Mouse (Mus musculus) embryo, embryonic 10 days (tissue): ENCODE measurements at regions not wholly inside any gene's neighbourhood (a gene's known extent, or its start where the extent isn't known, plus 50 kb on each side); places are given as distances from the start of the nearest gene placed in this dataset.

Experiments
- DNase-seq: peaks from one replicate; pipeline ENCODE4 v3.0.0-alpha.2; 2015; ENCODE audit warnings: low spot score

DNA sequence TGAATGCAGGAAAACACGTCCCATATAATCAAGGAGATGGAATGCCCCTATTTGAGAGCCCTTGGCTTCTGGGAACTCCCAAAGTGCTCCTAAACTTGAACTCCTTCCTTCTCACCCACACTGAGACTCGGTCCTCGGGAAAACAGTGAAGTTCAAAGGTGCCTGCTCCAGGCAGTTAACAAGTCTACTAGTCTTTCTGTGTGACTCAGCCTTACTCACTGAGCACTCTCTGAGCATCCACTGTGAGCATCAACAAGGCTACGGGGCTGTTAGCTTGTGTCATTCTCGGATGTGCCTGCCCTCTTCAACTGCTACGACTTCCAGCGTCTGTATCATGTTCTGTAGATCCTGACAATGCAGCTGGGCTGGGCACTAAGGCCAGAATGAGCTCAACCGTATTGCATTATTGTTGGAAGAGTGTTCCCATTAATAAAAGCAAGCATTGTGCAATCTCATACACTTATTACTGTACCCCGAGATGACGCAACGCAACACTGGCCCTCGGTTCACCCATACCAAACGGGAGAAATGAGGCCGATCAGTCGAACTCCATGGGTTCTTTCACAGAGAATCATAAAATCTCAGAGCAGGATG is 96.1 kb upstream of the Egr2 start:
- DNase-seq, result no peak

DNA sequence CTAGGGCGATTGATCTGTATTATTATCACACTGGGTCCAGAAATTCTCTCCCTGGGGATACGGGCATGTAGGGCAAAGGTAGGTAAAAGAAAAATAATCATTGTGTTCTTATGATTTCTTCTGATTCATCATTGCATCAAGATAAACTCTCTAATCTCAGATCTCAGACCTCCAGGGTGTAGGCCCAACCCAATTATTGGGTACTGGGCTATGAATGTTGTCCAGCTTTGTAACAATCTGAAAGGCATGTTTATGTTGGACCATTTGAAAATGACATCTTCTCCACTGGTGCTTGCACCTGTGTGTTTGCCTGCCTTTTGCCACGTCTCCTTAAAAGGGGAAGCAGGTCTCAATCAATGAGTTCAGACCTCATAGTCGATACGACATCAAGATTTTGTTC is 95.4 kb upstream of the Egr2 start:
- DNase-seq, result no peak

- DNase-seq, result no peak
Observed at GRCm38 (mm10) chr10:67441243-67441642, 94.0 kb upstream of the Egr2 start.

DNA sequence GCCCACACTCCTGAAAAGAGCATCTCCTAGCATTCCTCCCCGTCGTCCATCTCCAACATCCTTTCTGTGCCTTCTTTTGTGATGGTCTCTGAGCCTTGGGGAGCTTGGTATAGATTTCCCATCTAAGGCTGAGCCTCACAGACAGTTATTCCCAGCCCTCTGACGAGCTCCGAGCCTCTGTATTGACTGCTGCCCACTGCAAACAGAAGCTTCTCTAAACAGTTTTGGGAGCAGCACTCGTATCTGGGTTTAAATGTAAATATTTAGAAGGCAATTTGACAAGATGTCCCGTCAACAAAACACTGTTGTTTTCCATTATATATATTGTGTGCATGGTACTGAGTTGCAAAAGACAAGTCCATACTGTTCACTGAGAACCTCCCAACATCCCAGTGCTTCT is 86.4 kb upstream of the Egr2 start:
- DNase-seq, result no peak

- DNase-seq, result peak; percentile 54
Observed at GRCm38 (mm10) chr10:67454149-67454548, 81.1 kb upstream of the Egr2 start.

DNA sequence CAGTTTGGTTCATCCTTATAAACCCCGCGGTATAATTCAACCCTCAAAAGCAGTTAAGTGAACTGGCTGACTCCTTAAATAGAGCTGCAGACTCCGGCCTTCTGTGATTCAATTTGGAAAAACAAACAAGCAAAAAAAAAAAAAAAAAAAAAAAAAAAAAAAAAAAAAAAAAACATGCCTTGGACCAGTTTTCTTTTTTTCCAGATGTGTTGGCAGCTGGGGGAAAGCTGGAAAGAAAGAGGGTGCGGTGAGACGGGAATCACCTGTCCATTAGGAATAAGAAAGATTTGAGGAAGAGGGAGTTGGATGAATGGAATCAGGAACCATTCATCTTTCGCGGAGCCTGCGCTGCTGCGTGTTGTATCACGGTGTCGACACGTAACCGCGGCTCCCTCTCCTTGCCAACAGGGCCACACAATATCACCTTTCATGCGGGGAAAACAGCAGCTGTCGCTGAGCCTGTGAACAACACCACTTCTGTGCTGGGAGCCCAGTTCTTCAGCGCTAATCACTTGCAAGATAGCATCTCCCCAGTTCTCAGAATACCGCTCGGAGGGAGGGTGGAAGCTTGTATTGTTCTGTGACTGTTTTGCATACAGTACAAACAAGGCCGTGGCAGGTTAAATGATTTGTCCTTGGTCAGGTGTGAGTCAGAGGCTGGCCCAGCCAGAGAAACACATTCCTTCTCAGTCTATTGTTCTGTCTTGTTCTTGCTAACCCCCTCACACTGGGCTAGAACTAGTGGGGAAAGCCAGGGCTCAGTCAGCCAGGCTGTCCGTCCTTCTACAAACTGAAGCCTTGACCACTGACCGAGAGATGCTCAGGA is 76.6 kb upstream of the Egr2 start:
- peak; percentile 19 for DNase-seq

- DNase-seq, result no peak
Observed at GRCm38 (mm10) chr10:67461321-67461720, 74.0 kb upstream of the Egr2 start.

DNA sequence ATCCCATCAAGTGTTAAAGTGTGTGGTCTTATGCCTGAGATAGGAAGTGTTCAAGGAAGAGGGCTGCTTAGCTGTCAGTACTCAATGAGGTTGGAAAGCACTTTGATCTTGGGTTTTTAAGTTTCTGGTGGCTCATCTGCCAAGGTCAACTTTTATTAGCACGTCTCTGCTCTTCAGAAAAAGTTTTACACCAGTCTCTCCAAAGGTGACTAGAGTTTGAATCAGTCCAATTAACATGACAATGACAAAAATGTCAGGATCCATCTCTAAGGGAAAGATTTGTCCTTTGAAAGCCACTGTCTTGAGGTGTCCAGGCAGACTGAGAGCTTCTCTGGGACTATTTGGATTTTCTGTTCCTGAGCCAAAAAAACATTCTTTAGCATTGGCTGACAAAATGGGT is 73.4 kb upstream of the Egr2 start:
- no peak for DNase-seq

GRCm38 (mm10) chr10:67468724-67469123 is 66.6 kb upstream of the Egr2 start:
- no peak for DNase-seq

DNA sequence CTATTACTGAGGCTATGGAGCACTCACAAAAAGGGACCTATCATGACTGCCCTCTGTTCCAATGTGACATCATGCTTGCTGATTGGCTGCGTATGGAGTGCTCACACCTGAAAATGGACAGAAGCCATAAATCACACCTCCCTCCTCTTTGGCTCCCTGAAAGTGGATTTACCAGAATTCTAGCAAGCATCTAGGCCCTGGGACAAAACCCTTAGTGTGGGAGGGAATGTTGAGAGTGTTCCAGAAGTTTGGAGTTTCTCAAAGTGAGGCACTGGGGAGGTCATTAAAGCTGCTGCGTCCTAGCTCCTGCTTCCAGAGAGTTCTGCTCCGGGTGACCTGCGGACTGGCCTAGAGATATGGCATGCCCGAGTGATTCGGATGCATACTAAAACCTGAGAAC is 62.3 kb upstream of the Egr2 start:
- DNase-seq, result no peak

- DNase-seq, result no peak
Observed at GRCm38 (mm10) chr10:67474336-67474735, 60.9 kb upstream of the Egr2 start.

- DNase-seq, result no peak
Observed at GRCm38 (mm10) chr10:67482268-67482667, 53.0 kb upstream of the Egr2 start.

DNA sequence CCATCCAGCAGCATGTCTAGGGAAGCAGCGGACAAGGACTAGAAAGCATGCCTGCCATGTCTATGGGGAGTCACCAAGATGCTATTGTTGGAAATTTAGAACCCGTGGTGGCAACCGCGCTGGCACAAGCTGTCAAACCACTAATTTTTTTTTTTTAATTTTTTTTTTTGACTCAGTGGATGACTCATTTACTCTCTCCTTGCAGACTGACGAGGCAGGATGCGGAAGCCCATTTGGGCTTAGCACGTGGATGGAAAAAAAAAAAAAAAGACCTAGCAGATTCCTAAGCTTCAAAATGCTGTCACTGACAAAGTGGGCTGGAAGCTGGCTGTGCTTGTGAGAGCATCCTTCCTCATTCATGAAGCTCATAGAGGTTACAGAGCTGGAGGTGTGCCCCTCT is 51.9 kb upstream of the Egr2 start:
- DNase-seq, result no peak

GRCm38 (mm10) chr10:67484091-67484745 is 51.1 kb upstream of the Egr2 start:
- no peak for DNase-seq
